Mouse (Mus musculus) E14TG2a.4 (cell line): Measurements from ENCODE around the gene Tescl.

Source experiments
- CTCF ChIP-seq: conservative IDR thresholded peaks from 2 replicates; pipeline ENCODE4 v1.5.1; 2014; ENCODE audit warnings: low read length
- NANOG ChIP-seq: IDR thresholded peaks from 2 replicates; pipeline ENCODE4 v1.6.1; 2014; ENCODE audit warnings: borderline replicate concordance, low read length, mixed read lengths
- POU5F1 ChIP-seq: IDR thresholded peaks from 2 replicates; pipeline ENCODE4 v1.6.1; 2014; ENCODE audit warnings: low read length, borderline replicate concordance

DNA sequence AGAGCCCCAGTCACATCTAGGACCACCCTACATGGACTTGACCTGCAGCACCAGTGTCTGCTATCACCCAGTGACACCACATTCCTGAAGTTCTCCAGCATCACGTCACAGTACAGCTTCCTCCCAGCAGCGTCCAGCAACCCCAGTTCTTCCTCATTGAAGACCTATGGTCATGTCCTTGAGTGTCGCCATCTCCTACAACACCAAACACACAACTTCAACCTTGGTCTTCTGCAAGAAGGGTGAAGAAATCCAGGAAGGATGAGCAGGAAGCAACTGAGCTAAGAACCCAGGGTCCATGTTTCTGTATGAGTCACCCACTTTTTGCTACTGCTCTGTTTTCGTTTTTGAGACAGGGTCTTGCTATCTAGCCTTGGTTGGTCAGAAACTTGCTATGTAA, 11.1 kb downstream of the Tescl start:
- no peak for TF ChIP-seq CTCF
- TF ChIP-seq NANOG, result no peak
- no peak for TF ChIP-seq POU5F1
